Mouse (Mus musculus) cerebellum, adult 9-10 months (tissue): Measurements from ENCODE around the gene Chchd10.
"Not testable (repeated sequence)": the region's sequence is repeated elsewhere in the genome, so short reads cannot be mapped to it uniquely, and the experiment has no call there.

Experiments
- DNase-seq: peaks from one replicate; pipeline ENCODE4 v3.0.0; 2022

Gene Chchd10

GRCm38 (mm10) chr10:75932891-75933290 lies at the start of gene Chchd10:
Chchd10 (plus strand) TSS chr10:75933130.
- no peak for DNase-seq

DNA sequence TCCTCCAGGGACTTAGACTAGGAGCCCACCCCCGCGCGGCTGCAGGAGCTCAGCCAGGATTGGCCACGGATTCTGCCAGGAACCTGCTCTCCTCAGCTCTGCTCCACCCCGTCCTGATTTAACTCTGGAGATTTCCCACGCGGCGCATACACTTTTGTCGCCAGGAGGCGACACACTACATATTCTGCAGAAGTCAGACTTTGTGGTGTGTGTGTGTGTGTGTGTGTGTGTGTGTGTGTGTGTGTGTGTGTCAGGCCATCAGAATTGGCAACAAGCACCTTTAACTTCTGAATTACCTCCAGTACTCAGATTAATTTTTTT lies 49.7 kb upstream of the Chchd10 start:
- peak; percentile 84 for DNase-seq

GRCm38 (mm10) chr10:75884742-75885141 lies 48.2 kb upstream of the Chchd10 start:
- DNase-seq: no peak

- DNase-seq: not testable (repeated sequence)
These were observed 45.4 kb upstream of the Chchd10 start for GRCm38 (mm10) chr10:75887504-75887903.

- DNase-seq: no peak
These were observed 43.4 kb upstream of the Chchd10 start for GRCm38 (mm10) chr10:75889406-75890153.

DNA sequence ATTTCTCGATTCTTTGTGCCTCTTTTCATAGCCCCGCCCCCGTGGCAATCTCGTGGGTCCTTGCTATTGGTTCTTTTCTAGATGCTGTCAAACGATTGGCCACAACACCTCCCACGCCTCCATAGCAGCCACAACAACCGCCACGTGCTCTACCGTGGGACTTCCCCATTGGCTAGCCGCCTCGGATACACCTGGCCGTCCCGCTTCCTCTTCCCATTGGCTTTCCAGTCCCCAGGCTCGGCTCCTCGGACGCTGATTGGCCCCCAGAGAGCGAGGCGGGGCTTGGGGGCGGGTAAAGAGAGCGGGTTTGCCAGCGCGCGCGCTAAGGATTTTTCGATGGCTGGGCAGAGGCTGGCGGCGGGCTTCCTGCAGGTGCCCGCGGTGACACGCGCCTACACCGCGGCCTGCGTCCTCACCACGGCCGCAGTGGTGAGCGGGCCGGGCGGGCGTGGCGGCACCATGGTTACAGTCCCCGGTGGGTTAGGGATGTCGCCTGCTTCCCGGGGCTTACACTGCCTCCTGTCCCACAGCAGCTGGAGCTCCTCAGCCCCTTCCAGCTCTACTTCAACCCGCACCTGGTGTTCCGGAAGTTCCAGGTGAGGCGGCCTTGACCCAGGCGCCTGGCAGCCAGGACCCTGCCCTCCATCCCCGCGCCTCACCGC lies 39.7 kb upstream of the Chchd10 start, which contains the start of gene Derl3:
Gene Derl3 (plus strand): TSS at position 325 of the 662 bp plus-strand sequence.
- peak; percentile 98 for DNase-seq

DNA sequence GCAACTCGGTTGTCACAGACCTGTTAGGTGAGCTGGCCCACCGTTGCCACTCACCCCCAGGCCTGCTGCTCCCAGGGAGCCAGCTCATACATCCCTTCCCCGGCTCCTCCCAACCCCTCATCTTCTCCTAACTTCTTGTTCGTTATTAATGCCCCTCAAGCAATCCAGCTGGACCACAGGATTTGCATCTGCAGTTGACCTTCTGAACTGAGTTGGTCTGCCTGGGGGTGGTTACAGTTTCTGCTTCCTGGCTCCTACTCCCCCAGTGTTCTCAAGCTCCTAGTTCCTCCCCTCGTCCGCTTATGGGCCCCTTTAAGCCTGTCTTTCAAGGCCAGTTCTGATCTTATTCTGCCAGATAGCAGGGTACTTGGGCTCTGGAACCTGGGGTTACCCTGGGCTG lies 38.3 kb upstream of the Chchd10 start:
- DNase-seq: no peak

GRCm38 (mm10) chr10:75895730-75896129 lies 37.2 kb upstream of the Chchd10 start:
- no peak for DNase-seq

DNA sequence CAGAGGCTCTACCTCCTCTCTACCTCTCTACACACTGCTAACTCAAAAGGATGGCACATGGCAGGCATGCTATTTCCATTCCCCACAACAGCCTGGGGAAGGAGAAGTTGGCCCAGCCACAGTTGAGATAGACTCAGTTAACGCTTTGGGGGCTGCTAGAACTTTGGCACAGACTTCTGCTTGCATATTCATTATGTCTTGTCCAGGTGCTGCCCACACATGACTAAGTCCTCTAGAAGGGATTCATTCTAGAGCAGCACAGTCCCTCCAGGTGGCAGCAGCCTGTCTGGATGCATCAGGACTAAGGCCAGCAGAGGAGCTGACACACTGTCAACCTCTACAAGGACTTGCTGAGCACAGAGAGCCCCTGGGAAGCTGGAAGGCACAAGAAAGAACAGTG lies 36.7 kb upstream of the Chchd10 start:
- no peak for DNase-seq

DNA sequence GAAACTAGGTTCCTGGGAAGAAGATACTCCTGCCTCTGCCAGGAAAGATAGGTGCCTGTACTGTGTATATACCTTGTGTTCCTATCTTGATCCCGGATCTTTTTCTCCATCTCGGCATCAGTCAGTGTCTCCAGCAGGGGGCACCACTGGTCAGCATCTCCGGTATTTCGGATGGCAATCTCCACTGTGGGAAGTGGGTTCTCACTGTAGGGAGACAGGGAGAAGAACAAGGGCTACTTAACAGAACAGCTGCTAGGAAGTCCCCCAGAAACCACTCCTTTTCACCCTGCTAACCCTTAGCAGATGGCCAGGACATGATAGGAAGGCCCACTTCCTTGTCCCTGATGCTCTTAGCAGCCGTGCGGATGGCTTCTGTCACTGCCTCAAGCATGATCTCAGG lies 35.6 kb upstream of the Chchd10 start:
- peak; percentile 84 for DNase-seq

DNA sequence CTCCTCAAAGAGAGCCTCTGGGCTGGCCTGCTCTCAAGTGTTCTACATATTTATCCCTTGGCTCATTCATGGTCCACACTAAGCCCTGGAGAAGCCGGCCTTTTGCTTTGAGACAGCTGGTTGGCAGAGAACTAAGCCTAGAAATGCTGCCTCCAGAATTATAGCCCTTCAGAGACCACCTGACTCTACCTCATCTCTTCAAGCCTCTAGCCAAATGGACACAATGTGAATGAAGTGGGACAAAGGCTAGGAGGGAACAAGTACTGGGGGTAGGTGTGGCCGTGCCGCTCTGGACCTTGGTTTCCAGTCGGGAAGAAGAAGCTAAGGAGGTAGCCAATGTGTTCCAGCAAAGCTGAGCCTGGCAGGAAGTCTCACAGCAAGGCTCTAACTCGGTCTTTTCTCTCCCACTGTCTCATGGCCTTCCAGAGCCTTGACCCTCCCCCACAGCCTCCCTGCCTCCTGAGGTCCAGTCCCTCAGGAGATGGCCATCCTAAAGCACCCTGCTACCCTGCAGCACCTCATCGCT lies 34.8 kb upstream of the Chchd10 start:
- DNase-seq: no peak

GRCm38 (mm10) chr10:75898846-75899245 lies 34.1 kb upstream of the Chchd10 start:
- DNase-seq: no peak

DNA sequence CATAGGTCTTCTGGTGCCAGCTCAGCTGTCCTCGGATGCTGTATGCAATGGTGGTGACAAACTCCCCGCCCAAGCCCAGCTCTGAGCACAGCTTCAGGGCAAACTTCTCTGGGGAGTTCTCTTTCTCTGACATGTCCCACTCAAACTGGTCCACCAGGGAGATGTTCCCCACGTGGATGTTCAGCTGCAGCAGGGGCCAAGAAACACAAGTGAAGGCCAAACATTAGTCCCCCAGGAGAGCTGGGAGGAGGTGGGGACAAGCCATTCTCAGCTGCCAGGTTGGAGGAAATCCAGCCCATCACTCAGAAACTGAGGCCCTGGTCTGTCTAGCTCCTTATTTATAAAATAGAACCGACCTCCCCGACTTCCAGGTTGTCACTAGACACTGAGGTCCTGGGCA lies 28.5 kb upstream of the Chchd10 start:
- no peak for DNase-seq

GRCm38 (mm10) chr10:75906882-75907281 lies 26.0 kb upstream of the Chchd10 start:
- no peak for DNase-seq

- DNase-seq: no peak
These were observed 22.2 kb upstream of the Chchd10 start for GRCm38 (mm10) chr10:75910698-75911097.

DNA sequence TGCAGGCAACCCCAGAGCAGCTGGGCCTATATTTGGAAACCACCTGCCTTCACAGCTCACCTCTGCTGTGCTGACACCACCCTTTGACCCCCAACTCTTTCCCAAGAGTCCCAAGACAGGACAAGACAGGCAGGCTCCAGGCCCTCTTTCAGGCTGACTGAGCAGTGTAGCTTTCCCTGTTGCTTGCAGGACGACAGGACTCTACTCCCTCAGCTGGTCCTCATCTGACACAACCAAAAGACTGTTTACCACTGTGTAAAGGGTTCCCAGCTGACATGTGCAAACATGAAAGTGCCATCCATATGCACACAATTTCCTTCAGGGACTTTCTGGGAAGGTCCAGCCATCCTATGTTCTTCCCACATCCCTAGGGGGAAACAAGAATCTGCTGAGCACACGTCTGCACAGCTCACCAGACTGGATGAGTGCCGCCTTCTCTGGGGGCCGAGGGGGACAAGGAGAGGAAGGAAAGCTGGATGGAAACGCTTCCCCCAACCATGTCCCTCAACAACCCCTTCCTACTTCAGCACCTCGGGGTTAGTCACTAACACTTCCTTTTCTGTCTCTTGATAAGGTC lies 19.8 kb upstream of the Chchd10 start:
- no peak for DNase-seq

GRCm38 (mm10) chr10:75915557-75915956 lies 17.4 kb upstream of the Chchd10 start:
- no peak for DNase-seq

GRCm38 (mm10) chr10:75916840-75917239 lies 16.1 kb upstream of the Chchd10 start:
- no peak for DNase-seq

- DNase-seq: no peak
These were observed 13.9 kb upstream of the Chchd10 start for GRCm38 (mm10) chr10:75919026-75919425.

DNA sequence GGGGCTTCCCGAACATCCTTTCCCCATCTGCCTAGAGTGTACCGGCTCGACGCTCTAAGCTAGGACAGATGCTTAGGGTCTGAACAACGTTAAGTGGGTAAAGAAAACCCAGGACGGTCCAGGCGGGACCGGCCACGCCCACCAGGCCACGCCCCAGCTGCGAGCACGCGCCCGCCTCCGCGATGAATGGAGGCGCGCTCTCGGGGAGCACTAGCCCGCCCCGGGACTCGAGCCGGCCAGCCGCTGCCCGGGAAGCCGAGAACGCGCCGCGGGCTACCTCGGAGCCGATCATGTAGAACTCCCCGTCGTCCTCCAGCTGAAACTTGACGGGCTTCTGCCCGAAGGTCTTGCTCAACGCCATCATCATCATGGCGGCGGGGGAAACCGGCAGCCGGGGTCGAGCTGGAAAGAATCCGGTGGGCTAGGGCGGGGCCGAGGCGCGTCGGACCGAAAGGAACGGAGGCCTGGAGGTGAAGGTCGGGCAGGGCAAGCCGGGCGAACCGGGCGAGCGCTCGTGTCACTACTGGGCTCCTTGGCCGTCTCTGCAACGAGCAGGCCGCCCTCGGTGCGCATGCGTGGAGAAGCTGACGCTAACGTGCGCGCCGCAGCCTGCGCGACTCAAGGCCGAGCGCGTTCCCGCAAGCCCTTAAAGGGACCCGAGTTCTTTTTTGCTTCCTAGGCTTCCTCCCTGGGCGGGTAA lies 11.8 kb upstream of the Chchd10 start, which contains the start of gene Smarcb1:
Gene Smarcb1 (minus strand): TSS at position 592 of the 700 bp plus-strand sequence.
- peak; percentile 96 for DNase-seq

GRCm38 (mm10) chr10:75921726-75922560 lies 11.0 kb upstream of the Chchd10 start:
- peak; percentile 72 for DNase-seq

DNA sequence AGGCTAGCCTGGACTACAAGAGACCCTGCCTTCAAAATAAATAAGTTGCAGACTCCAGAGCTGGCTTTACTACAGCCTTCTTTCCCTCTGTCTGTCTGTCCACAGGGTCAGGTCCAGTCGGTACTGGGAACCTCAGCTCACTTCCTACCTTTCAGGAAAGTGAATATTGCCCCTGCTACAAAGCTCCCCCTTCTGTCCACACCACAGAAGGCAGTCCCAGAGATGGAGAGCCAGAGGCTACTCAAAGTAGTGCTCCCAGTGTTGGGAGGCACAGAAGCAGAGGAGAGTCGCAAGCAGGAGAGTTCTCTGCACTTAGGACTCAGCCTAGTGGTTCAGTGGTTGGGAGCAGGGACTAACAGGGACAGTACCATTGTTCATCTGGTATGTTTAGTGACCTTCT lies 8.6 kb upstream of the Chchd10 start:
- DNase-seq: no peak
